8 mouse cellular contexts compared by ENCODE assay signal in the genomic region with DNA sequence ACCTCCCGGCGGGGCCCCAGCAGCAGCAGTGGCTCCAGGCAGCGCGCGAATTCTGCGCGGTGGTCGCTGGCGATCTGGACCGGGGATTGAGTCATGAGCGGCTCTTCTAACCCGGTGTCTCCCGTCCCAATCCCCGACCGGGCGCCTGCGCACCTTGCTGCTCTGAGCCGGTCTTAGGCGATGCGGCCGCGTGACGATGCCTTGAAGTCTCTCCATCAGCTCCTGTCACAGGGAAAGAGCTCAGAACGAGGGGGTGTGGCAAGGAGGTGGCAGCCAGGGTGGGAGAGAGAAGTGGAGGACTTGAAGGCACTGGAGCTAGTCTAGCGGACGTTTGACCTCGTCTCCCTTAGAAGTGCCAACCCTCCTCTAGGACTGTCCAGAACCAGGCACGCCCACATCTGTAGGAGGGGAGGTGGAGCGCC. TPM values are rescaled to one million over a fixed set of nuclear protein-coding genes. Genes with fewer than 3 reads are reported as not detected.
DNase-seq lines count a peak whose midpoint lies in the region; ATAC-seq lines count a peak whose summit lies in the region.

No protein-coding gene starts in this region.

- 2% methylated on average over 29 of the region's 29 CpGs for WGBS in heart, embryonic 13.5 days
- WGBS in forebrain, embryonic 10.5 days = 1% methylated on average over 29 of the region's 29 CpGs
- WGBS in limb, embryonic 13.5 days = under 1% methylated on average over 29 of the region's 29 CpGs
- under 1% methylated on average over 29 of the region's 29 CpGs for WGBS in neural tube, embryonic 14.5 days

- no peak for ATAC-seq in heart, embryonic 13.5 days (ENCODE audit: extremely low read depth, insufficient number of reproducible peaks, low FRiP score, low TSS enrichment)
- ATAC-seq in limb, embryonic 13.5 days (ENCODE audit: low FRiP score, low read depth) = 0 out of 2 replicates have a peak, but pooled peaks have one; percentile 13
- ATAC-seq in neural tube, embryonic 14.5 days (ENCODE audit: low read depth) = peak; percentile 49; the same call in 1 of the 2 replicates

- DNase-seq in heart, adult 9 months (ENCODE audit: low spot score in 2 of 2) = no peak
- peak; percentile 56 for DNase-seq in Muller cell, postnatal 12 days (ENCODE audit: inconsistent ontology term)
- no peak for DNase-seq in forebrain, embryonic 10.5 days (ENCODE audit: extremely low spot score, low spot score)
- DNase-seq in gastrocnemius, adult 8-10 months (ENCODE audit: low spot score in 2 of 2) = no peak
- no peak for DNase-seq in cerebellum, adult 11-12 months

- H3K4me3 ChIP-seq in heart, embryonic 13.5 days = peak overlapping the region; percentile 47
- peak overlapping the region; percentile 47 for H3K4me3 ChIP-seq in forebrain, embryonic 10.5 days
- H3K4me3 ChIP-seq in limb, embryonic 13.5 days = peak overlapping the region; percentile 41
- H3K4me3 ChIP-seq in neural tube, embryonic 14.5 days (ENCODE audit: low read depth, low read length) = peak overlapping the region; percentile 29

- peaks cover 51% of the 10 kb centered on the region for H3K4me1 ChIP-seq in heart, embryonic 13.5 days
- peaks cover 44% of the 10 kb centered on the region for H3K4me1 ChIP-seq in forebrain, embryonic 10.5 days
- peaks cover 30% of the 10 kb centered on the region for H3K4me1 ChIP-seq in limb, embryonic 13.5 days
- peaks cover 9% of the 10 kb centered on the region; the same call in 1 of the 2 replicates for H3K4me1 ChIP-seq in neural tube, embryonic 14.5 days (ENCODE audit: control insufficient read depth, insufficient read depth, low read length)

- peaks cover 45% of the 10 kb centered on the region for H3K36me3 ChIP-seq in heart, embryonic 13.5 days
- peaks cover 6% of the 10 kb centered on the region for H3K36me3 ChIP-seq in forebrain, embryonic 10.5 days (replicated peaks)
- H3K36me3 ChIP-seq in limb, embryonic 13.5 days = peaks cover 8% of the 10 kb centered on the region
- H3K36me3 ChIP-seq in neural tube, embryonic 14.5 days (ENCODE audit: control insufficient read depth, insufficient read depth, low read length) = peaks cover 7% of the 10 kb centered on the region; the same call in 1 of the 2 replicates

- H3K9me3 ChIP-seq in heart, embryonic 13.5 days = no peaks in the 10 kb centered on the region
- no peaks in the 10 kb centered on the region for H3K9me3 ChIP-seq in forebrain, embryonic 10.5 days
- no peaks in the 10 kb centered on the region for H3K9me3 ChIP-seq in limb, embryonic 13.5 days
- H3K9me3 ChIP-seq in neural tube, embryonic 14.5 days (ENCODE audit: control insufficient read depth, low read length) = no peaks in the 10 kb centered on the region

- H3K27ac ChIP-seq in heart, embryonic 13.5 days (replicated peaks) = no peak overlapping the region
- 0 out of 2 replicates have a peak overlapping the region, but pooled peaks have one; percentile 30 for H3K27ac ChIP-seq in forebrain, embryonic 10.5 days
- no peak overlapping the region for H3K27ac ChIP-seq in limb, embryonic 13.5 days
- no peak overlapping the region for H3K27ac ChIP-seq in neural tube, embryonic 14.5 days (ENCODE audit: low read depth, low read length)

- peak overlapping the region; percentile 74 for H3K4me2 ChIP-seq in heart, embryonic 13.5 days
- H3K4me2 ChIP-seq in limb, embryonic 13.5 days (replicated peaks) = peak overlapping the region; percentile 68
- peak overlapping the region; percentile 53 for H3K4me2 ChIP-seq in neural tube, embryonic 14.5 days (ENCODE audit: low read depth, low read length)

- H3K9ac ChIP-seq in heart, embryonic 13.5 days = peak overlapping the region; percentile 71
- peak overlapping the region; percentile 45 for H3K9ac ChIP-seq in limb, embryonic 13.5 days
- H3K9ac ChIP-seq in neural tube, embryonic 14.5 days (replicated peaks; ENCODE audit: low read depth, low read length) = peak overlapping the region; percentile 54

- peaks cover 74% of the 10 kb centered on the region for H3K27me3 ChIP-seq in heart, embryonic 13.5 days (replicated peaks)
- peaks cover 97% of the 10 kb centered on the region for H3K27me3 ChIP-seq in forebrain, embryonic 10.5 days (ENCODE audit: poor library complexity, severe bottlenecking)
- H3K27me3 ChIP-seq in limb, embryonic 13.5 days = peaks cover 88% of the 10 kb centered on the region
- H3K27me3 ChIP-seq in neural tube, embryonic 14.5 days (ENCODE audit: control insufficient read depth, insufficient read depth, low read length) = peaks cover 65% of the 10 kb centered on the region

RNA-seq across cellular contexts. Expression of a gene that starts 5.6 kb away (rescaled TPM):
- 71.2 and 73.2 TPM in 2 replicates for polyA plus RNA-seq in heart, embryonic 13.5 days (2015; fragmentation: Nextera tagmentation; extraction: Ambion mirVana)
- 0.92 and 1.3 TPM in 2 replicates for polyA plus RNA-seq in forebrain, embryonic 10.5 days (2016; fragmentation: Nextera tagmentation; extraction: Ambion mirVana)
- 0.32 and 0.34 TPM in 2 replicates for polyA plus RNA-seq in limb, embryonic 13.5 days (2015; fragmentation: Nextera tagmentation; extraction: Ambion mirVana)
- polyA plus RNA-seq in neural tube, embryonic 14.5 days (2014; fragmentation: Nextera tagmentation; extraction: Ambion mirVana) = 5.9 and 8.4 TPM in 2 replicates
- not detected for total RNA-seq in gastrocnemius, adult 8-10 months (2022)

RNA-seq across cellular contexts. Expression of a gene that starts 12.3 kb away (rescaled TPM):
- 226 and 250 TPM in 2 replicates for polyA plus RNA-seq in heart, embryonic 13.5 days (2015; fragmentation: Nextera tagmentation; extraction: Ambion mirVana)
- polyA plus RNA-seq in forebrain, embryonic 10.5 days (2016; fragmentation: Nextera tagmentation; extraction: Ambion mirVana) = 363 and 368 TPM in 2 replicates
- polyA plus RNA-seq in limb, embryonic 13.5 days (2015; fragmentation: Nextera tagmentation; extraction: Ambion mirVana) = 371 and 395 TPM in 2 replicates
- polyA plus RNA-seq in neural tube, embryonic 14.5 days (2014; fragmentation: Nextera tagmentation; extraction: Ambion mirVana) = 150 and 173 TPM in 2 replicates
- total RNA-seq in gastrocnemius, adult 8-10 months (2022) = 100 to 1,000 TPM; 195 to 290 (median 232) TPM

RNA-seq across cellular contexts. Expression of a gene that starts 16.2 kb away (rescaled TPM):
- 16.8 and 19.7 TPM in 2 replicates for polyA plus RNA-seq in heart, embryonic 13.5 days (2015; fragmentation: Nextera tagmentation; extraction: Ambion mirVana)
- 23.3 and 26.1 TPM in 2 replicates for polyA plus RNA-seq in forebrain, embryonic 10.5 days (2016; fragmentation: Nextera tagmentation; extraction: Ambion mirVana)
- 21.8 and 27.0 TPM in 2 replicates for polyA plus RNA-seq in limb, embryonic 13.5 days (2015; fragmentation: Nextera tagmentation; extraction: Ambion mirVana)
- 16.6 and 24.9 TPM in 2 replicates for polyA plus RNA-seq in neural tube, embryonic 14.5 days (2014; fragmentation: Nextera tagmentation; extraction: Ambion mirVana)
- total RNA-seq in gastrocnemius, adult 8-10 months (2022) = 10 to 100 TPM; 19.3 to 27.2 (median 21.6) TPM

RNA-seq across cellular contexts. Expression of a gene that starts 21.8 kb away (rescaled TPM):
- polyA plus RNA-seq in heart, embryonic 13.5 days (2015; fragmentation: Nextera tagmentation; extraction: Ambion mirVana) = not detected in 2 replicates
- 0.38 and 0.92 TPM in 2 replicates for polyA plus RNA-seq in forebrain, embryonic 10.5 days (2016; fragmentation: Nextera tagmentation; extraction: Ambion mirVana)
- polyA plus RNA-seq in limb, embryonic 13.5 days (2015; fragmentation: Nextera tagmentation; extraction: Ambion mirVana) = not detected in 2 replicates
- 0.36 and 0.68 TPM in 2 replicates for polyA plus RNA-seq in neural tube, embryonic 14.5 days (2014; fragmentation: Nextera tagmentation; extraction: Ambion mirVana)
- not detected for total RNA-seq in gastrocnemius, adult 8-10 months (2022)

RNA-seq across cellular contexts. Expression of a gene that starts 25.2 kb away (rescaled TPM):
- 0.09 and 0.29 TPM in 2 replicates for polyA plus RNA-seq in heart, embryonic 13.5 days (2015; fragmentation: Nextera tagmentation; extraction: Ambion mirVana)
- 0.09 and 0.31 TPM in 2 replicates for polyA plus RNA-seq in forebrain, embryonic 10.5 days (2016; fragmentation: Nextera tagmentation; extraction: Ambion mirVana)
- 0.34 and 0.40 TPM in 2 replicates for polyA plus RNA-seq in limb, embryonic 13.5 days (2015; fragmentation: Nextera tagmentation; extraction: Ambion mirVana)
- polyA plus RNA-seq in neural tube, embryonic 14.5 days (2014; fragmentation: Nextera tagmentation; extraction: Ambion mirVana) = 38.4 and 48.5 TPM in 2 replicates
- under 1 TPM; 0.05 to 0.54 (median 0.12) TPM for total RNA-seq in gastrocnemius, adult 8-10 months (2022)
